Mouse (Mus musculus) ES-E14 (cell line): ENCODE results near the gene Trpm3. TPM values are rescaled to one million over a fixed set of nuclear protein-coding genes. Genes with fewer than 3 reads are reported as not detected.

Experiments used
- DNase-seq: peaks from one replicate; pipeline ENCODE4 v3.0.0-alpha.2; 2013; ENCODE audit warnings: low read depth, low spot score
- H3K27ac ChIP-seq: 2 replicates; pipeline ENCODE4 v1.5.1; 2012; ENCODE audit warnings: low read depth, mild to moderate bottlenecking, low read length, moderate library complexity, mixed read lengths; ENCODE audit not compliant: poor library complexity, insufficient read depth, severe bottlenecking
- H3K36me3 ChIP-seq: 2 replicates; pipeline ENCODE4 v1.6.1; 2012; ENCODE audit warnings: mild to moderate bottlenecking, low read length, moderate library complexity, mixed read lengths; ENCODE audit not compliant: control insufficient read depth, poor library complexity, insufficient read depth, severe bottlenecking
- H3K4me1 ChIP-seq, 2 experiments: fragments of 150-350 bp in 1 of 2; sonication (generic) in 1 of 2; 2 replicates each; pipeline ENCODE4 v1.6.1; 2012; ENCODE audit warnings: low read length in 2 of 2, mild to moderate bottlenecking in 1 of 2, mixed read lengths in 1 of 2; ENCODE audit not compliant: control insufficient read depth in 2 of 2, insufficient read depth in 2 of 2, poor library complexity in 1 of 2
- H3K4me3 ChIP-seq, 2 experiments: fragments of 150-350 bp in 1 of 2; sonication (generic) in 1 of 2; 2 replicates each; pipeline ENCODE4 v1.5.1; 2012; ENCODE audit warnings: low read length in 2 of 2, low read depth in 1 of 2, mild to moderate bottlenecking in 1 of 2, mixed read lengths in 1 of 2; ENCODE audit not compliant: insufficient read depth in 1 of 2, poor library complexity in 1 of 2, severe bottlenecking in 1 of 2
- H3K9ac ChIP-seq: 2 replicates; pipeline ENCODE4 v1.6.1; 2012; ENCODE audit warnings: low read depth, mild to moderate bottlenecking, low read length, mixed read lengths; ENCODE audit not compliant: poor library complexity, insufficient read depth, severe bottlenecking
- H3K9me3 ChIP-seq: fragments of 150-350 bp; sonication (generic); 2 replicates; pipeline ENCODE4 v1.6.1; 2012; ENCODE audit warnings: low read depth, mild to moderate bottlenecking, low read length; ENCODE audit not compliant: control insufficient read depth, insufficient read depth
- CHD2 ChIP-seq: IDR thresholded peaks from 2 replicates; pipeline ENCODE4 v1.6.1; 2014; ENCODE audit warnings: mild to moderate bottlenecking, low read depth, low read length, inconsistent platforms
- HCFC1 ChIP-seq: IDR thresholded peaks from 2 replicates; pipeline ENCODE4 v1.6.1; 2012; ENCODE audit warnings: low read length, inconsistent platforms, borderline replicate concordance; ENCODE audit not compliant: insufficient read depth
- MAFK ChIP-seq: IDR thresholded peaks from 2 replicates; pipeline ENCODE4 v1.6.1; 2014; ENCODE audit warnings: mild to moderate bottlenecking, low read depth, low read length, inconsistent platforms; ENCODE audit not compliant: insufficient read depth
- ZC3H11A ChIP-seq: IDR thresholded peaks from 2 replicates; pipeline ENCODE4 v1.6.1; 2012; ENCODE audit warnings: low read depth, mild to moderate bottlenecking, inconsistent platforms, low read length, borderline replicate concordance
- ZNF384 ChIP-seq: IDR thresholded peaks from 2 replicates; pipeline ENCODE4 v1.6.1; 2012; ENCODE audit warnings: low read depth, low read length, inconsistent platforms
- in situ Hi-C, 2 experiments: fragments of 600-800 bp; cut with MboI; formaldehyde crosslinking; loops; one replicate each; pipeline ENCODE4 v1.15.1; 2025; ENCODE audit warnings: low sequenced_read_pairs in 2 of 2, inconsistent platforms in 1 of 2; ENCODE audit not compliant: unreplicated experiment in 2 of 2
- total RNA-seq: library from RNA; depleted of rRNA; stranded (reverse); fragments of 300-350 nt; gene quantifications from 2 replicates; pipeline ENCODE4 v1.2.3, GENCODE M21; 2012

Trpm3 gene
- total RNA-seq, 1 experiment = 0.22 TPM

DNA sequence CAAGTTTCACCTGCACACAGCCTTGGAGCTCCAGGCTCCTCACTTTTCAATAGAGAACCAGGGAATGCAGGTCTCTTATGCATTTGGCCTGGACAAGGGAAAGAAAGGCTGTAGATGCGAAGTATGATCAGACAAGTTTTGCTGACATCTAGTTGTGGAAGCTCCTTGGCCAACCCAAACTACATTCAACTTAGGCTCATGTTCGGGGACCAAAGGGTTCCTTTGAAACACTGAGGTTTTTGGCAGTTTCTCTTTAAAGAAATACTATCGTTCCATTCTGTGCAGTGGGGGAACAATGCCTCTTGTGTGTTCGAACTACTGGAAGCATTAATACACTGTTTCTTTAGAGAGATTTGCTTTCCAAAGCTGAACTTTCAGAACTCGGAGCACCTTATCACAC lies 553.1 kb downstream of the Trpm3 start:
- no peaks in the 10 kb centered on the region for H3K4me1 ChIP-seq
- no peak for TF ChIP-seq MAFK
- no peak for TF ChIP-seq ZC3H11A
- TF ChIP-seq CHD2 = no peak
- TF ChIP-seq ZNF384 = no peak
- TF ChIP-seq HCFC1 = no peak
- no peak overlapping the region for H3K27ac ChIP-seq
- in situ Hi-C loops = no loop called here
- no peaks in the 10 kb centered on the region for H3K36me3 ChIP-seq
- H3K9me3 ChIP-seq = no peaks in the 10 kb centered on the region
- no peak overlapping the region for H3K4me3 ChIP-seq
- no peak for DNase-seq
- H3K9ac ChIP-seq = no peak overlapping the region

DNA sequence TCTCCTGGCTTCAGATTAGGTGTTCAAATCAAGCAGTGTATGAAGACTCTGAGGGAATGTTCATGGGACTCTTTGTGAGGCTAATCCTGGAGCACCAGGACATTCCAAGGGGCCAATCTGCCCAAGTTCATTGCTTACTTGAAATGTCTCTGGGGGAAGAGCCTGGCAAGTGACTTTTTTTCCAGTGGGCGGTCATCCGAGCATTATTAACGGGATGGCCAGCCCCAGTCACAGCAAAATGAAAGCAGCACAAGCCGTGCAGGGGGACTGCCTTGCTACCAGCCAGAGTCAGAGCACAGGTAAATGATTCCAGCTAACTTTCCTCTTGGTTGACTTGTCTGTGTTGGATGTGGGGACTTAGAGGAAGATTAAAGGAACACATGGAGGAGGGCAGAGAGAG lies 553.7 kb downstream of the Trpm3 start:
- Histone ChIP-seq H3K27ac (no peak overlapping the region), H3K4me1 (no peaks in the 10 kb centered on the region), H3K9me3 (no peaks in the 10 kb centered on the region), H3K4me3 (no peak overlapping the region), H3K36me3 (no peaks in the 10 kb centered on the region), H3K9ac (no peak overlapping the region)
- TF ChIP-seq HCFC1 (no peak), ZNF384 (no peak), ZC3H11A (no peak), MAFK (no peak), CHD2 (no peak)
- DNase-seq = no peak
- in situ Hi-C loops = no loop called here

DNA sequence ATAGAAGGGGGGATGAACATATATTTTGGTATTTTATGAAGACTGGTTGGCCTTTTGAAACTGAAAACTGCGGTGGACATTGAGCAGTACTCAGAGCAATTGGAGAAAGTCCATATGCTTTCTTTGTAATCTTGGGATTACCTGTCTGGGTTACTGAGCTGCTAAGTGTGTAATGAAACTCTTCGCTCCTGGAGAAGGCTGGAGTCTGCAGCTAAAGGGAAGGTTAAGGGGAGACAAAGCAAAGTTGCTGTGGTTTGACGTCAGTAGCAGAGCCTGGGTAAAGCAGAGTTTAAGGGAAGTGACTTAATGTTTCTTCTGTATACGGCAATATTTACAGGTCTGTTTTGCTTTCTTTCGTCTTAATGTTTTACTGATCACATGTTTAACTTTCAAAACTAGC lies 554.1 kb downstream of the Trpm3 start:
- Histone ChIP-seq H3K36me3 (no peaks in the 10 kb centered on the region), H3K27ac (no peak overlapping the region), H3K4me1 (no peaks in the 10 kb centered on the region), H3K4me3 (no peak overlapping the region), H3K9ac (no peak overlapping the region), H3K9me3 (no peaks in the 10 kb centered on the region)
- in situ Hi-C loops = no loop called here
- no peak for DNase-seq
- no peak for TF ChIP-seq MAFK
- no peak for TF ChIP-seq CHD2
- no peak for TF ChIP-seq ZC3H11A
- TF ChIP-seq ZNF384 = no peak
- TF ChIP-seq HCFC1 = no peak

DNA sequence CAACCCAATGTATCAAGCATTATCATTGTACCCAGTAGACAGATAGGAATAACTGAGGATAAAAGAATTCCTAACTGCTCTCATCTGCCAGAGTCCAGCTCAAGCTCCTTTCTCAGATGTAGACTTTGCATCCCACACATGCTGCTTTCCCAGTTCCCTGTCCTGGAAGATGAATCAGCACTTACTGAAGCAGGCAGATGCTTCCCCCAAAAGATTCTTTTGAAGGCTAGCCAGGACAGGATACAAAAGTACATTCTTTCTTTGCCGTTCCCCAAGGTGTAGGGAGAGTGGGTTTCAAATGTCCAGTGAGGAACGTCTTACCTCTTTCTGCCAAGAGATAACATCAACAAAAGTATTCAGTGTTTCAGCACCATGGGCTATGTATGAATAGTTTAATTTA lies 556.6 kb downstream of the Trpm3 start:
- in situ Hi-C loops = no loop called here
- H3K4me3 ChIP-seq = no peak overlapping the region
- DNase-seq = no peak
- no peak overlapping the region for H3K9ac ChIP-seq
- H3K36me3 ChIP-seq = no peaks in the 10 kb centered on the region
- TF ChIP-seq MAFK = no peak
- TF ChIP-seq CHD2 = no peak
- no peak for TF ChIP-seq HCFC1
- TF ChIP-seq ZC3H11A = no peak
- no peak for TF ChIP-seq ZNF384
- no peaks in the 10 kb centered on the region for H3K9me3 ChIP-seq
- H3K27ac ChIP-seq = no peak overlapping the region
- no peaks in the 10 kb centered on the region for H3K4me1 ChIP-seq

DNA sequence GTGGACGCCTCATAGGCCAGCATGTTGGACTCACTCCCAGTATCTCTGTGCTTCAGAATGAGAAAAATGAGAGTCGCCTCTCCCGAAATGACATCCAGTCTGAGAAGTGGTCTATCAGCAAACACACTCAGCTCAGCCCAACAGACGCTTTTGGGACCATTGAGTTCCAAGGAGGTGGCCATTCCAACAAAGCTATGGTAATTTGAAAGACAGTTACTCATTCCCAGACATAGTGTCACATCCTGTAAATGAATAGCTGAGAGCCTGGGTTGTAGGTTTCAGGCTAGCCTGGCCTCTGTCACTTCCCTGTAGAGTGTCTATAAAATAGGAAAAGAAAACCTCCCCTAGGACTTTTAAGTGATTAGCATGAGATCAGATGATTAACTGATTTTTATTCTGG lies 559.9 kb downstream of the Trpm3 start:
- Histone ChIP-seq H3K27ac (no peak overlapping the region), H3K36me3 (no peaks in the 10 kb centered on the region), H3K4me3 (no peak overlapping the region), H3K9me3 (no peaks in the 10 kb centered on the region), H3K4me1 (no peaks in the 10 kb centered on the region; a peak in 1 of 4 replicates), H3K9ac (no peak overlapping the region)
- in situ Hi-C loops = no loop called here
- TF ChIP-seq ZNF384 = no peak
- DNase-seq = no peak
